Mouse (Mus musculus): Measurements from ENCODE around the gene Plcl2. TPM values are rescaled to one million over a fixed set of nuclear protein-coding genes. Genes with fewer than 3 reads are reported as not detected.

The Plcl2 gene
- polyA plus RNA-seq, 1 experiment from 2014 or later, result 4.9 TPM

GRCm38 (mm10) chr17:50503075-50503474, 6.1 kb upstream of the Plcl2 start:
- Histone ChIP-seq H3K27ac (no peak overlapping the region), H3K9me3 (no peaks in the 10 kb centered on the region), H3K36me3 (no peaks in the 10 kb centered on the region), H3K4me3 (replicated peaks) (no peak overlapping the region), H3K27me3 (peaks cover 3% of the 10 kb centered on the region; the same call in 1 of the 2 replicates), H3K9ac (replicated peaks) (no peak overlapping the region), H3K4me2 (no peak overlapping the region), H3K4me1 (replicated peaks) (peaks cover 14% of the 10 kb centered on the region)
- no peak for ATAC-seq (ENCODE audit: insufficient number of reproducible peaks, insufficient read depth, low FRiP score, low TSS enrichment, low read depth)
- WGBS, result 88% methylated on average over 7 of the region's 7 CpGs

- no peak overlapping the region for H3K27ac ChIP-seq
Observed at GRCm38 (mm10) chr17:50504070-50504846, 4.9 kb upstream of the Plcl2 start.

GRCm38 (mm10) chr17:50505910-50506634, 3.1 kb upstream of the Plcl2 start:
- Histone ChIP-seq H3K27me3 (peaks cover 9% of the 10 kb centered on the region; the same call in 1 of the 2 replicates), H3K9me3 (no peaks in the 10 kb centered on the region), H3K9ac (replicated peaks) (no peak overlapping the region), H3K4me1 (replicated peaks) (peaks cover 6% of the 10 kb centered on the region), H3K4me2 (no peak overlapping the region), H3K36me3 (no peaks in the 10 kb centered on the region), H3K4me3 (replicated peaks) (no peak overlapping the region), H3K27ac (no peak overlapping the region)
- no peak for ATAC-seq (ENCODE audit: insufficient number of reproducible peaks, insufficient read depth, low FRiP score, low TSS enrichment, low read depth)
- WGBS, result 62% methylated on average over 10 of the region's 10 CpGs

More at GRCm38 (mm10) chr17:50504070-50504846, 4.9 kb upstream of the Plcl2 start:
- Histone ChIP-seq H3K9me3 (no peaks in the 10 kb centered on the region), H3K9ac (replicated peaks) (no peak overlapping the region), H3K4me2 (no peak overlapping the region), H3K4me3 (replicated peaks) (no peak overlapping the region), H3K27me3 (peaks cover 9% of the 10 kb centered on the region; the same call in 1 of the 2 replicates), H3K4me1 (replicated peaks) (peaks cover 4% of the 10 kb centered on the region), H3K36me3 (no peaks in the 10 kb centered on the region)
- WGBS, result 84% methylated on average over 6 of the region's 6 CpGs
- no peak for ATAC-seq (ENCODE audit: insufficient number of reproducible peaks, insufficient read depth, low FRiP score, low TSS enrichment, low read depth)

GRCm38 (mm10) chr17:50506861-50507321, 2.3 kb upstream of the Plcl2 start:
- no peak overlapping the region for H3K27ac ChIP-seq
- H3K27me3 ChIP-seq, result peaks cover 9% of the 10 kb centered on the region; the same call in 1 of the 2 replicates
- H3K9me3 ChIP-seq, result no peaks in the 10 kb centered on the region
- peaks cover 6% of the 10 kb centered on the region for H3K4me1 ChIP-seq (replicated peaks)
- 83% methylated on average over 13 of the region's 13 CpGs for WGBS
- H3K4me3 ChIP-seq (replicated peaks), result no peak overlapping the region
- H3K9ac ChIP-seq (replicated peaks), result no peak overlapping the region
- ATAC-seq (ENCODE audit: insufficient number of reproducible peaks, insufficient read depth, low FRiP score, low TSS enrichment, low read depth), result no peak
- H3K4me2 ChIP-seq, result no peak overlapping the region
- no peaks in the 10 kb centered on the region for H3K36me3 ChIP-seq

GRCm38 (mm10) chr17:50508055-50508774, 988 bp upstream of the Plcl2 start:
- no peaks in the 10 kb centered on the region for H3K9me3 ChIP-seq
- peak overlapping the region; percentile 89 for H3K4me3 ChIP-seq (replicated peaks)
- peak overlapping the region; percentile 88 for H3K9ac ChIP-seq (replicated peaks)
- peaks cover 9% of the 10 kb centered on the region; the same call in 1 of the 2 replicates for H3K27me3 ChIP-seq
- WGBS, result 11% methylated on average over 18 of the region's 18 CpGs
- peaks cover 6% of the 10 kb centered on the region for H3K4me1 ChIP-seq (replicated peaks)
- peak; percentile 17; the same call in 1 of the 2 replicates for ATAC-seq (ENCODE audit: insufficient number of reproducible peaks, insufficient read depth, low FRiP score, low TSS enrichment, low read depth)
- H3K4me2 ChIP-seq, result peak overlapping the region; percentile 72
- H3K36me3 ChIP-seq, result no peaks in the 10 kb centered on the region
- peak overlapping the region; percentile 83; the same call in 1 of the 2 replicates for H3K27ac ChIP-seq

GRCm38 (mm10) chr17:50508775-50509250, 390 bp upstream of the Plcl2 start:
- Histone ChIP-seq H3K4me3 (replicated peaks) (peak overlapping the region; percentile 89), H3K27ac (peak overlapping the region; percentile 83; the same call in 1 of the 2 replicates), H3K4me1 (replicated peaks) (peaks cover 9% of the 10 kb centered on the region), H3K9me3 (no peaks in the 10 kb centered on the region), H3K27me3 (peaks cover 9% of the 10 kb centered on the region; the same call in 1 of the 2 replicates), H3K9ac (replicated peaks) (peak overlapping the region; percentile 88), H3K4me2 (peak overlapping the region; percentile 72), H3K36me3 (no peaks in the 10 kb centered on the region)
- peak; percentile 80 for ATAC-seq (ENCODE audit: insufficient number of reproducible peaks, insufficient read depth, low FRiP score, low TSS enrichment, low read depth)
- WGBS, result under 1% methylated on average over 38 of the region's 72 CpGs

- Histone ChIP-seq H3K9ac (replicated peaks) (peak overlapping the region; percentile 88), H3K4me2 (peak overlapping the region; percentile 72), H3K9me3 (no peaks in the 10 kb centered on the region), H3K36me3 (no peaks in the 10 kb centered on the region), H3K4me3 (replicated peaks) (peak overlapping the region; percentile 89), H3K27ac (no peak overlapping the region), H3K27me3 (peaks cover 9% of the 10 kb centered on the region; the same call in 1 of the 2 replicates), H3K4me1 (replicated peaks) (peaks cover 9% of the 10 kb centered on the region)
- no peak for ATAC-seq (ENCODE audit: insufficient number of reproducible peaks, insufficient read depth, low FRiP score, low TSS enrichment, low read depth)
- 46% methylated on average over 2 of the region's 2 CpGs for WGBS
Observed at GRCm38 (mm10) chr17:50510279-50510678, 1.1 kb downstream of the Plcl2 start.

- Histone ChIP-seq H3K36me3 (no peaks in the 10 kb centered on the region), H3K4me2 (peak overlapping the region; percentile 72), H3K9ac (replicated peaks) (no peak overlapping the region), H3K4me1 (replicated peaks) (peaks cover 9% of the 10 kb centered on the region), H3K27ac (no peak overlapping the region), H3K9me3 (no peaks in the 10 kb centered on the region), H3K27me3 (peaks cover 9% of the 10 kb centered on the region; the same call in 1 of the 2 replicates), H3K4me3 (replicated peaks) (0 out of 2 replicates have a peak overlapping the region, but pooled peaks have one; percentile 89)
- 91% methylated on average over 1 of the region's 1 CpGs for WGBS
- ATAC-seq (ENCODE audit: insufficient number of reproducible peaks, insufficient read depth, low FRiP score, low TSS enrichment, low read depth), result no peak
Observed at GRCm38 (mm10) chr17:50510741-50511140, 1.5 kb downstream of the Plcl2 start.

GRCm38 (mm10) chr17:50512222-50512621, 3.0 kb downstream of the Plcl2 start:
- H3K4me2 ChIP-seq, result no peak overlapping the region
- H3K36me3 ChIP-seq, result no peaks in the 10 kb centered on the region
- H3K27me3 ChIP-seq, result peaks cover 9% of the 10 kb centered on the region; the same call in 1 of the 2 replicates
- peaks cover 9% of the 10 kb centered on the region for H3K4me1 ChIP-seq (replicated peaks)
- no peak overlapping the region for H3K4me3 ChIP-seq (replicated peaks)
- H3K27ac ChIP-seq, result no peak overlapping the region
- ATAC-seq (ENCODE audit: insufficient number of reproducible peaks, insufficient read depth, low FRiP score, low TSS enrichment, low read depth), result no peak
- H3K9me3 ChIP-seq, result no peaks in the 10 kb centered on the region
- 81% methylated on average over 5 of the region's 5 CpGs for WGBS
- no peak overlapping the region for H3K9ac ChIP-seq (replicated peaks)

- Histone ChIP-seq H3K36me3 (no peaks in the 10 kb centered on the region), H3K9me3 (no peaks in the 10 kb centered on the region), H3K27ac (no peak overlapping the region), H3K4me3 (replicated peaks) (no peak overlapping the region), H3K27me3 (peaks cover 8% of the 10 kb centered on the region; the same call in 1 of the 2 replicates), H3K9ac (replicated peaks) (no peak overlapping the region), H3K4me2 (no peak overlapping the region), H3K4me1 (replicated peaks) (peaks cover 9% of the 10 kb centered on the region)
- no peak for ATAC-seq (ENCODE audit: insufficient number of reproducible peaks, insufficient read depth, low FRiP score, low TSS enrichment, low read depth)
- 88% methylated on average over 7 of the region's 7 CpGs for WGBS
Observed at GRCm38 (mm10) chr17:50512841-50513240, 3.6 kb downstream of the Plcl2 start.

Measured in limb, embryonic 12.5 days (tissue).